Comparison of ENCODE assay signal across 9 mouse cellular contexts in the genomic region with DNA sequence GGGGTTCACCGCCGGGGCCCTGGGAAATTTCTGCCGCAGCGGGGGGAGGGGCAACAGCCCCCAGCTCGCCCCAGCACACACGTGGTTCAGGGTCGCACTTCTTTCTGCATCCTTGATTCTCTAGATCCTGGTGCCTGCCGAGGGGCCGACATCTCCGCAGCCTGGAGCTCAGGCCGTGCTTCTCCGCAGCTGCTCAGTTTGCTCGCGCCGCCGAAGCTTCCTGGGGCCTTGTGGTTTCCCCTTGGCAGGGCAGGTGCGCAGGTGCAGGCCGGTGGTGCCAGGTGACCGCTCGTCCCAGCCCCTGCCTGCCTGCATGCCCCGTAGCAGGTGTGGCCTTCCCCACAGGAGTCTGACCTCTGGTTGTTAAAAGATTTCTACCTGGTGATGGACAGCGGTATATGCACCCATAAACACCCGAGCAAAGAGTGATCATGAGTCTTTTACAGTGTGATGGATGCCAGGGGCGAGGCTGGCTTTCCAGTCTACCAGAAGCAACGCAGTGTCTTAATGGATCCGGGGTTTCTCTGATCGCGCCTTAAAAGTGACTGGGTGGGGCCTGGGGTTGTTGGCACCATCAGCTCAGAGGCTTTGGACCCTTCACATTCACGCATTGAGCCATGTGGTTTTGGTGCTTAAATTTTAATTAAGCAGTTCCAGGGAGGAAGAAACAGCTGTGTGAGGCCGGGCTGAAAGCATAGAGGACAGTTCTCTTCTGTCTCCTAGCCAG. TPM values are rescaled to one million over a fixed set of nuclear protein-coding genes. Genes with fewer than 3 reads are reported as not detected.
DNase-seq lines count a peak whose midpoint lies in the region; ATAC-seq and TF ChIP-seq lines count a peak whose summit lies in the region.
"Had no signal": no experiment of that assay in that cellular context is flagged by ENCODE, and none has a peak within 500 bp of the region (broad histone marks: within the 10 kb centered on the region; RNA-seq: fewer than 3 reads in every experiment).

No protein-coding gene starts in this region.

- H3K4me2 ChIP-seq in kidney, embryonic 16.5 days (replicated peaks; ENCODE audit: low read depth, low read length) = peak overlapping the region; percentile 83
- peak overlapping the region; percentile 44 for H3K4me2 ChIP-seq in liver, embryonic 14.5 days (ENCODE audit: low read depth)

- 5% methylated on average over 27 of the region's 30 CpGs for WGBS in kidney, embryonic 16.5 days
- 10% methylated on average over 30 of the region's 30 CpGs for WGBS in liver, embryonic 14.5 days (ENCODE audit: insufficient replicate concordance)

- H3K9me3 ChIP-seq in kidney, embryonic 16.5 days (ENCODE audit: low read length) = no peaks in the 10 kb centered on the region
- H3K9me3 ChIP-seq in liver, embryonic 14.5 days (ENCODE audit: control insufficient read depth, low read length) = no peaks in the 10 kb centered on the region

- H3K27ac ChIP-seq in kidney, embryonic 16.5 days (ENCODE audit: low read length) = no peak overlapping the region
- H3K27ac ChIP-seq in liver, embryonic 14.5 days = no peak overlapping the region
- H3K27ac ChIP-seq: macrophage had no signal

- DNase-seq in layer of hippocampus, adult 11-12 months (ENCODE audit: low spot score) = peak; percentile 27
- DNase-seq in layer of hippocampus, adult 9-10 months (ENCODE audit: low spot score) = no peak
- DNase-seq in cerebellum, adult 9-11 months = peak; percentile 82
- peak; percentile 46 to 52 for DNase-seq in frontal cortex, postnatal 10 days (ENCODE audit: low spot score in 2 of 2)
- no peak for DNase-seq in liver, embryonic 14.5 days (ENCODE audit: low read depth in 3 of 3, low spot score in 3 of 3)
- DNase-seq in right cerebral cortex, adult 18-20 months = peak; percentile 46
- no peak for DNase-seq in adipocyte (ENCODE audit: low spot score)

- no peaks in the 10 kb centered on the region for H3K36me3 ChIP-seq in kidney, embryonic 16.5 days (ENCODE audit: insufficient read depth, low read length)
- H3K36me3 ChIP-seq in liver, embryonic 14.5 days (replicated peaks; ENCODE audit: control insufficient read depth, insufficient read depth, low read depth) = no peaks in the 10 kb centered on the region

- H3K27me3 ChIP-seq in kidney, embryonic 16.5 days (ENCODE audit: insufficient read depth, low read length) = peaks cover 16% of the 10 kb centered on the region
- peaks cover 5% of the 10 kb centered on the region for H3K27me3 ChIP-seq in liver, embryonic 14.5 days (ENCODE audit: control insufficient read depth, insufficient read depth, low read length)

- no peak for TF ChIP-seq CTCF in liver, embryonic 14.5 days (IDR thresholded peaks at IDR 0.05; ENCODE audit: low read depth)

- peak overlapping the region; percentile 47 for H3K9ac ChIP-seq in kidney, embryonic 16.5 days (replicated peaks; ENCODE audit: low read length)
- no peak overlapping the region for H3K9ac ChIP-seq in liver, embryonic 14.5 days (replicated peaks)

- H3K4me3 ChIP-seq in kidney, embryonic 16.5 days (ENCODE audit: low read length) = peak overlapping the region; percentile 48
- peak overlapping the region in 1 of 2 experiments; percentile 15; a peak in 1 of 4 replicates for H3K4me3 ChIP-seq in liver, embryonic 14.5 days (ENCODE audit: insufficient read depth in 1 of 2, low read depth in 2 of 2, low read length in 2 of 2)

- TF ChIP-seq EP300 in liver, embryonic 14.5 days (IDR thresholded peaks at IDR 0.05; ENCODE audit: low read depth) = no peak

- ATAC-seq in kidney, embryonic 16.5 days (ENCODE audit: low FRiP score, low TSS enrichment) = peak; percentile 75
- ATAC-seq in liver, embryonic 14.5 days (ENCODE audit: insufficient read depth) = no peak

- peaks cover 12% of the 10 kb centered on the region for H3K4me1 ChIP-seq in kidney, embryonic 16.5 days (ENCODE audit: insufficient read depth, low read length)
- no peaks in the 10 kb centered on the region for H3K4me1 ChIP-seq in liver, embryonic 14.5 days (replicated peaks; ENCODE audit: control insufficient read depth in 2 of 2, insufficient read depth in 2 of 2, low read length in 1 of 2)

RNA-seq across cellular contexts. Expression of gene Dnajc6, which starts 12.6 kb away (rescaled TPM):
- 1.8 and 2.2 TPM in 2 replicates for polyA plus RNA-seq in kidney, embryonic 16.5 days (2015; fragmentation: Nextera tagmentation; extraction: Ambion mirVana)
- 0.15 and 0.16 TPM in 2 replicates for polyA plus RNA-seq in liver, embryonic 14.5 days (2012; rRNA removed)
- polyA plus RNA-seq in liver, embryonic 14.5 days (2014; fragmentation: Nextera tagmentation; extraction: Ambion mirVana) = 0.08 and 0.16 TPM in 2 replicates
- polyA plus RNA-seq: macrophage had no signal

Comparison
In these comparisons a context has a peak if more than half of its experiments do, and no peak if none do; other contexts are left out.
1. DNase-seq: peak in layer of hippocampus, adult 11-12 months (single experiment), cerebellum, adult 9-11 months (single experiment), frontal cortex, postnatal 10 days (2 of 2) and right cerebral cortex, adult 18-20 months (single experiment); none in layer of hippocampus, adult 9-10 months (single experiment), liver, embryonic 14.5 days (0 of 3) and adipocyte (single experiment).